Mouse (Mus musculus) thymus, postnatal 14 days (tissue): Measurements from ENCODE around the gene Slc35a1.
"Not testable (repeated sequence)": the region's sequence is repeated elsewhere in the genome, so short reads cannot be mapped to it uniquely, and the experiment has no call there.

ENCODE experiments used
- DNase-seq: peaks from one replicate; pipeline ENCODE4 v3.0.0; 2021

Gene Slc35a1

GRCm38 (mm10) chr4:34686874-34687567, at the start of gene Slc35a1:
Gene Slc35a1 (minus strand): TSS chr4:34687438.
- peak; percentile 96 for DNase-seq

- no peak for DNase-seq
These were observed 47.2 kb upstream of the Slc35a1 start for GRCm38 (mm10) chr4:34734461-34734860.

GRCm38 (mm10) chr4:34733415-34733814, 46.2 kb upstream of the Slc35a1 start:
- not testable (repeated sequence) for DNase-seq

GRCm38 (mm10) chr4:34729851-34730341, 42.7 kb upstream of the Slc35a1 start, which contains the start of gene Cfap206:
Gene Cfap206 (minus strand): TSS chr4:34730206.
- DNase-seq: peak; percentile 43

- not testable (repeated sequence) for DNase-seq
These were observed 38.5 kb upstream of the Slc35a1 start for GRCm38 (mm10) chr4:34725710-34726109.

GRCm38 (mm10) chr4:34724306-34724705, 37.1 kb upstream of the Slc35a1 start:
- DNase-seq: no peak

GRCm38 (mm10) chr4:34723186-34723585, 35.9 kb upstream of the Slc35a1 start:
- no peak for DNase-seq

- DNase-seq: no peak
These were observed 33.1 kb upstream of the Slc35a1 start for GRCm38 (mm10) chr4:34720127-34720895.

GRCm38 (mm10) chr4:34719421-34719820, 32.2 kb upstream of the Slc35a1 start:
- no peak for DNase-seq

- no peak for DNase-seq
These were observed 27.8 kb upstream of the Slc35a1 start for GRCm38 (mm10) chr4:34715062-34715461.

- no peak for DNase-seq
These were observed 20.9 kb upstream of the Slc35a1 start for GRCm38 (mm10) chr4:34708127-34708526.

- DNase-seq: no peak
These were observed 20.0 kb upstream of the Slc35a1 start for GRCm38 (mm10) chr4:34707248-34707647.

- no peak for DNase-seq
These were observed 15.8 kb upstream of the Slc35a1 start for GRCm38 (mm10) chr4:34703029-34703428.

GRCm38 (mm10) chr4:34702231-34702630, 15.0 kb upstream of the Slc35a1 start:
- no peak for DNase-seq

- DNase-seq: peak; percentile 74
These were observed 14.3 kb upstream of the Slc35a1 start for GRCm38 (mm10) chr4:34701528-34701927.

- no peak for DNase-seq
These were observed 783 bp upstream of the Slc35a1 start for GRCm38 (mm10) chr4:34688021-34688420.

GRCm38 (mm10) chr4:34680530-34680929, 6.7 kb downstream of the Slc35a1 start:
- DNase-seq: no peak

- DNase-seq: no peak
These were observed 13.5 kb downstream of the Slc35a1 start for GRCm38 (mm10) chr4:34673721-34674120.

GRCm38 (mm10) chr4:34667923-34668322, 19.3 kb downstream of the Slc35a1 start:
- no peak for DNase-seq

- no peak for DNase-seq
These were observed 25.3 kb downstream of the Slc35a1 start for GRCm38 (mm10) chr4:34661927-34662326.

GRCm38 (mm10) chr4:34661514-34661913, 25.7 kb downstream of the Slc35a1 start:
- no peak for DNase-seq

- DNase-seq: no peak
These were observed 28.2 kb downstream of the Slc35a1 start for GRCm38 (mm10) chr4:34659012-34659411.

- DNase-seq: no peak
These were observed 31.1 kb downstream of the Slc35a1 start for GRCm38 (mm10) chr4:34656101-34656500.

GRCm38 (mm10) chr4:34653179-34653578, 34.1 kb downstream of the Slc35a1 start:
- no peak for DNase-seq
